30 mouse cellular contexts compared by ENCODE assay signal in genomic region chr8:124002546-124003108, GRCm38 (mm10). TPM values are rescaled to one million over a fixed set of nuclear protein-coding genes. Genes with fewer than 3 reads are reported as not detected.
A peak's percentile ranks its signal among the peaks of the same experiment; 100 is the strongest.
DNase-seq lines count a peak whose midpoint lies in the region; ATAC-seq and TF ChIP-seq lines count a peak whose summit lies in the region.
"Had no signal": no experiment of that assay in that cellular context is flagged by ENCODE, and none has a peak within 500 bp of the region (broad histone marks: within the 10 kb centered on the region; RNA-seq: fewer than 3 reads in every experiment).

No protein-coding gene starts in this region.

- intact Hi-C loops in gastrocnemius, adult 2 months (cut with DNase I): no loop called here
- intact Hi-C loops in gastrocnemius, postnatal 36 days (cut with DNase I): no loop called here

- H3K4me2 ChIP-seq in kidney, postnatal 0 days (ENCODE audit: low read length): no peak overlapping the region
- no peak overlapping the region for H3K4me2 ChIP-seq in liver, embryonic 15.5 days
- H3K4me2 ChIP-seq: embryonic facial prominence, embryonic 13.5 days; hindbrain, embryonic 13.5 days; kidney, embryonic 15.5 days; limb, embryonic 12.5 days; midbrain, embryonic 15.5 days; neural tube, embryonic 15.5 days had no signal

- H3K4me1 ChIP-seq in kidney, postnatal 0 days (replicated peaks; ENCODE audit: insufficient read depth, low read length): no peaks in the 10 kb centered on the region
- H3K4me1 ChIP-seq in liver, embryonic 15.5 days (replicated peaks): no peaks in the 10 kb centered on the region
- H3K4me1 ChIP-seq: hindbrain, embryonic 13.5 days; kidney, embryonic 15.5 days; limb, embryonic 12.5 days; midbrain, embryonic 15.5 days; neural tube, embryonic 15.5 days had no signal

- TF ChIP-seq CTCF in gastrocnemius, adult 2 months (IDR thresholded peaks at IDR 0.05): peak; percentile 36
- 0 out of 2 replicates have a peak, but pooled peaks have one; percentile 3 for TF ChIP-seq CTCF in kidney, postnatal 0 days (IDR thresholded peaks at IDR 0.05; ENCODE audit: low read depth)

- DNase-seq in gastrocnemius, adult 2 months: peak; percentile 44
- DNase-seq in gastrocnemius, postnatal 36 days: no peak
- no peak for DNase-seq in kidney, postnatal 0 days (ENCODE audit: low spot score)
- no peak for DNase-seq in kidney, adult 8-10 months
- DNase-seq in 416B (ENCODE audit: low read depth): peak; percentile 24
- no peak for DNase-seq in lung, postnatal 25 days (ENCODE audit: low spot score)
- DNase-seq in right cerebral cortex, postnatal 25 days: no peak
- DNase-seq: adrenal gland, postnatal 25 days; cerebellum, adult 11-12 months; cerebellum, postnatal 10 days; heart, adult 2 months; heart, postnatal 4 days; kidney, adult 11 months; kidney, postnatal 36 days; layer of hippocampus, postnatal 36 days; lung, adult 2 months; lung, postnatal 10 days; retina, postnatal 1 day; right cerebral cortex, postnatal 14 days; thymus, adult 2 months; thymus, postnatal 36 days had no signal

- no peaks in the 10 kb centered on the region for H3K9me3 ChIP-seq in kidney, postnatal 0 days (replicated peaks; ENCODE audit: low read length)
- H3K9me3 ChIP-seq in liver, embryonic 15.5 days (replicated peaks): no peaks in the 10 kb centered on the region
- H3K9me3 ChIP-seq: embryonic facial prominence, embryonic 13.5 days; hindbrain, embryonic 13.5 days; kidney, embryonic 15.5 days; limb, embryonic 12.5 days; midbrain, embryonic 15.5 days; neural tube, embryonic 15.5 days had no signal

- ATAC-seq in kidney, postnatal 0 days (replicated peaks; ENCODE audit: low FRiP score, low read depth): no peak
- 0 out of 2 replicates have a peak, but pooled peaks have one; percentile 4 for ATAC-seq in liver, embryonic 15.5 days (ENCODE audit: insufficient read depth)
- ATAC-seq: forebrain, embryonic 16.5 days; midbrain, embryonic 15.5 days had no signal

- H3K27ac ChIP-seq in gastrocnemius, adult 2 months: peak overlapping the region; percentile 79
- H3K27ac ChIP-seq in kidney, postnatal 0 days: no peak overlapping the region
- H3K27ac ChIP-seq in liver, embryonic 15.5 days (replicated peaks): no peak overlapping the region
- H3K27ac ChIP-seq: embryonic facial prominence, embryonic 13.5 days; heart, adult 2 months; hindbrain, embryonic 13.5 days; kidney, embryonic 15.5 days; limb, embryonic 12.5 days; midbrain, embryonic 15.5 days; neural tube, embryonic 15.5 days had no signal

- peaks cover 50% of the 10 kb centered on the region for H3K36me3 ChIP-seq in kidney, postnatal 0 days (ENCODE audit: insufficient read depth, low read length)
- peaks cover 98% of the 10 kb centered on the region for H3K36me3 ChIP-seq in liver, embryonic 15.5 days (replicated peaks)

- H3K27me3 ChIP-seq in kidney, postnatal 0 days (ENCODE audit: insufficient read depth, low read length): no peaks in the 10 kb centered on the region
- no peaks in the 10 kb centered on the region for H3K27me3 ChIP-seq in liver, embryonic 15.5 days
- H3K27me3 ChIP-seq: embryonic facial prominence, embryonic 13.5 days; hindbrain, embryonic 13.5 days; kidney, embryonic 15.5 days; limb, embryonic 12.5 days; midbrain, embryonic 15.5 days; neural tube, embryonic 15.5 days had no signal

- peak overlapping the region; percentile 7 for H3K4me3 ChIP-seq in gastrocnemius, adult 2 months
- H3K4me3 ChIP-seq in kidney, postnatal 0 days (replicated peaks; ENCODE audit: low read depth, low read length): no peak overlapping the region
- no peak overlapping the region for H3K4me3 ChIP-seq in liver, embryonic 15.5 days (replicated peaks)
- H3K4me3 ChIP-seq: embryonic facial prominence, embryonic 13.5 days; erythroblast, embryonic 14.5 days; heart, adult 2 months; hindbrain, embryonic 13.5 days; kidney, embryonic 15.5 days; limb, embryonic 12.5 days; midbrain, embryonic 15.5 days; neural tube, embryonic 15.5 days had no signal

- H3K9ac ChIP-seq in kidney, postnatal 0 days (ENCODE audit: low read depth, low read length): no peak overlapping the region
- no peak overlapping the region for H3K9ac ChIP-seq in liver, embryonic 15.5 days
- H3K9ac ChIP-seq: embryonic facial prominence, embryonic 13.5 days; hindbrain, embryonic 13.5 days; kidney, embryonic 15.5 days; limb, embryonic 12.5 days; midbrain, embryonic 15.5 days; neural tube, embryonic 15.5 days had no signal

- WGBS in kidney, postnatal 0 days: 78% methylated on average over 10 of the region's 10 CpGs
- 92% methylated on average over 10 of the region's 10 CpGs for WGBS in liver, embryonic 15.5 days (ENCODE audit: insufficient replicate concordance)

RNA-seq across cellular contexts. Expression of gene Taf5l, which starts 18.6 kb away (rescaled TPM):
- 10 to 100 TPM; 14.6 to 15.2 TPM for total RNA-seq in gastrocnemius, adult 2 months (2021)
- total RNA-seq in gastrocnemius, postnatal 36 days (2021): 10 to 100 TPM; 12.0 to 13.6 TPM
- 30.0 and 32.5 TPM in 2 replicates for polyA plus RNA-seq in kidney, postnatal 0 days (2015; fragmentation: Nextera tagmentation; extraction: Ambion mirVana)
- polyA plus RNA-seq in liver, embryonic 15.5 days (2015; fragmentation: Nextera tagmentation; extraction: Ambion mirVana): 27.5 and 29.5 TPM in 2 replicates

RNA-seq across cellular contexts. Expression of gene Urb2, which starts 18.7 kb away (rescaled TPM):
- 1 to 10 TPM; 5.8 to 6.0 TPM for total RNA-seq in gastrocnemius, adult 2 months (2021)
- total RNA-seq in gastrocnemius, postnatal 36 days (2021): 1 to 10 TPM; 5.4 to 5.8 TPM
- 2.0 and 2.2 TPM in 2 replicates for polyA plus RNA-seq in kidney, postnatal 0 days (2015; fragmentation: Nextera tagmentation; extraction: Ambion mirVana)
- 2.4 and 2.5 TPM in 2 replicates for polyA plus RNA-seq in liver, embryonic 15.5 days (2015; fragmentation: Nextera tagmentation; extraction: Ambion mirVana)

RNA-seq across cellular contexts. Expression of gene Abcb10, which starts 19.7 kb away (rescaled TPM):
- 10 to 100 TPM; 15.8 to 18.6 TPM for total RNA-seq in gastrocnemius, adult 2 months (2021)
- 10 to 100 TPM; 15.6 to 15.9 TPM for total RNA-seq in gastrocnemius, postnatal 36 days (2021)
- polyA plus RNA-seq in kidney, postnatal 0 days (2015; fragmentation: Nextera tagmentation; extraction: Ambion mirVana): 14.4 and 15.5 TPM in 2 replicates
- polyA plus RNA-seq in liver, embryonic 15.5 days (2015; fragmentation: Nextera tagmentation; extraction: Ambion mirVana): 148 and 165 TPM in 2 replicates

RNA-seq across cellular contexts. Expression of gene Nup133, which starts 53.6 kb away (rescaled TPM):
- total RNA-seq in gastrocnemius, adult 2 months (2021): 10 to 100 TPM; 11.6 to 17.8 TPM
- total RNA-seq in gastrocnemius, postnatal 36 days (2021): 10 to 100 TPM in 1 of 2 experiments, 1 to 10 TPM in 1; 6.6 to 11.0 TPM
- 19.0 and 21.3 TPM in 2 replicates for polyA plus RNA-seq in kidney, postnatal 0 days (2015; fragmentation: Nextera tagmentation; extraction: Ambion mirVana)
- 19.2 and 19.4 TPM in 2 replicates for polyA plus RNA-seq in liver, embryonic 15.5 days (2015; fragmentation: Nextera tagmentation; extraction: Ambion mirVana)

Comparison
In these comparisons a context has a peak if more than half of its experiments do, and no peak if none do; other contexts are left out.
1. DNase-seq: peak in gastrocnemius, adult 2 months (single experiment) and 416B (single experiment); none in gastrocnemius, postnatal 36 days (0 of 2), kidney, postnatal 0 days (single experiment), kidney, adult 8-10 months (0 of 2), lung, postnatal 25 days (single experiment) and right cerebral cortex, postnatal 25 days (single experiment).